Mouse (Mus musculus): ENCODE results near the gene Nsl1.
"Not testable (repeated sequence)": the region's sequence is repeated elsewhere in the genome, so short reads cannot be mapped to it uniquely, and the experiment has no call there.

Gene Nsl1

GRCm38 (mm10) chr1:191062781-191063485 lies at the start of gene Nsl1, which contains the start of gene Tatdn3:
Gene Nsl1 (plus strand): TSS chr1:191063012.
Gene Tatdn3 (minus strand): TSS chr1:191062932.
- peak; percentile 68 for DNase-seq (ENCODE audit: low spot score)

DNA sequence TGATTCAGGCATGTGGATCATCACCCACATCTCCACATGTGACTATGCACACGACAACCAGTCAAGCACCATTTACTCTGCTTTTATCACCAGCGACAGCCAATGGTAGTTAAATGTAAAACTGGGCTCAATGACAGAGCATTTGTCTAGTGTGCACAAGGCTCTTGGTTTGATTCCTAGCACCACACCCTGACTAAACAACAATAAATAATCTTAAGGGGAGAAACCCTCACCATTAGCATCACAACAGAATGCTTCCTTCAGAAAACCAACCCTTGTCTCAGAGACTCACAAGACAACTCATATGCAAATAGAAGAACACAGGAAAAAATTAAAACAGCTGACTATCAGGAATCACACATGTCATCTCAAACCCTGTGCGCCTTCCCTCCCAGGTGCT lies 48.5 kb upstream of the Nsl1 start:
- DNase-seq (ENCODE audit: low spot score): no peak

- DNase-seq (ENCODE audit: low spot score): no peak
Measured at GRCm38 (mm10) chr1:191019803-191020202, 43.0 kb upstream of the Nsl1 start.

- DNase-seq (ENCODE audit: low spot score): no peak
Measured at GRCm38 (mm10) chr1:191020217-191020924, 42.4 kb upstream of the Nsl1 start.

- DNase-seq (ENCODE audit: low spot score): peak; percentile 39
Measured at GRCm38 (mm10) chr1:191021016-191021415, 41.8 kb upstream of the Nsl1 start.

GRCm38 (mm10) chr1:191023140-191023539 lies 39.7 kb upstream of the Nsl1 start:
- no peak for DNase-seq (ENCODE audit: low spot score)

DNA sequence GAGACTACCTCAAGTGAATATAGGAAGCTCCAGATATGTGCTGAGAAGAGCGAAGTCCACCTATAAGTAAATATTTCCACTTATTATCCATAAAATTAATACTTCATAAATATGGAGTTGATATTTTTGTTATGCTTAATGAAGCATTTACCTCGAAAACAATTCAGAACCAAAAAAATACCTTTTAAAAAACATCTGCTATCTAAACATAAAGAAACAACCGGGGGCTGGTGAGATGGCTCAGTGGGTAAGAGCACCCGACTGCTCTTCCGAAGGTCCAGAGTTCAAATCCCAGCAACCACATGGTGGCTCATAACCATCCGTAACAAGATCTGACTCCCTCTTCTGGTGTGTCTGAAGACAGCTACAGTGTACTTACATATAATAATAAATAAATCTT lies 39.0 kb upstream of the Nsl1 start:
- DNase-seq (ENCODE audit: low spot score): not testable (repeated sequence)

GRCm38 (mm10) chr1:191025016-191026012 lies 37.5 kb upstream of the Nsl1 start:
- no peak for DNase-seq (ENCODE audit: low spot score)

- peak; percentile 98 for DNase-seq (ENCODE audit: low spot score)
Measured at GRCm38 (mm10) chr1:191026021-191026713, 36.6 kb upstream of the Nsl1 start, which contains the start of gene Flvcr1. Gene Flvcr1 (minus strand): TSS chr1:191026158.

- DNase-seq (ENCODE audit: low spot score): no peak
Measured at GRCm38 (mm10) chr1:191030182-191030581, 32.6 kb upstream of the Nsl1 start.

- not testable (repeated sequence) for DNase-seq (ENCODE audit: low spot score)
Measured at GRCm38 (mm10) chr1:191030922-191031425, 31.8 kb upstream of the Nsl1 start.

DNA sequence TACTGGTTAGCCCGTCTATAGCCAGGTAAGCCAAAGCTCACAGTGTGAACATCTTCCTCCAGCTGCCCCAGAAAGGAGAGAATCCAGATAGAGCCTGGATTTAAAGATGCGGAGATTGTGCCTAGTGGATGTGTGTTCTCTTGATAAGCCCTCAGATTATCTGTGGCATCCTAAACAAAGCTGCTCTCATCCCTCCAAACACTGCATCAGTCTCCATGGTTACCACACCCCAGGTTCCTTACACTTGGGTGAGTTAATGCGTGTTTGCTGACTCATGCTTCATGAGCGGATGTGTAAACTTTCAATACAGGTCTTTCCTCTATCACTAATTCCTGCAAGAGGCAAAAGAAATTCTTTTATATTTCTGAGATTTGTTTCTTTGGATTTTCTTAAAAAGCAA lies 27.2 kb upstream of the Nsl1 start:
- no peak for DNase-seq (ENCODE audit: low spot score)

DNA sequence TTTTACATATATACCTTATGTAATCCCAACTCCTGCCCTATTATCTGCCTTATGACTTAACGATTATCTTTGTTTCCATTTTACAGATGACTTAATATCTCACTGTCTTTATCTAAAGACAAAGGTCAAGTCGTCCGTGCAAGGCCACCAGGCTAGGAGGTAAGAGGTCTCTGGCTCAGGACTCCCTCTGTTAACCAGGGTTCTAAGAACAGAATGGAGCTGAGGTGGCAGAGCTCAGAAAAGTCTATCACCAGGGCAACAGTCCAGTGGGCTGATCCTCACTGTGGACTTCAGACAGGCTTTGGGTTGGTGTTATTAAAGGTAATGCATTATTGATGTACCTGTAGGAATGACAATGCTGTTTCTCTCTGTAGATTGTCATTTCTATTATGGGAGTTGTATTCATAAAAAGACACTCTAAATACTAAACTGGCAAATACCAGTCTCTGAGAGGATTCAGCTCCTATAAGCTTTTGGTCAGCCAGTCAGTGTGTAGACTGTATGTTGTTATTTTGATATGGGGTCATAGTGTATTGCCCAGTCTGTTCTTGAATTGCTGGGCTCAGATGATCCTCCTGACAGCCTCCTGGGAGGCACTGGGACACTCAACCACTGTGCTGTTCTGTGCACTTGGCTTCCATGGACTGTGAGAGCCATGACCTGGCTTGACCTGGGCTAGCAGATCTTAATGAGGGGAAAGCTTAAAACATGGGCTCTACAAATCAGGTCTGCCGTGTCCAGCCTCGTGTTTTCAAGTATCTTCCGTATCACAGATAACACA lies 26.1 kb upstream of the Nsl1 start, which contains the start of gene Spata45:
Spata45 (plus strand) TSS at position 86 of the 781 bp plus-strand sequence.
- no peak for DNase-seq (ENCODE audit: low spot score)

GRCm38 (mm10) chr1:191037999-191038398 lies 24.8 kb upstream of the Nsl1 start:
- no peak for DNase-seq (ENCODE audit: low spot score)

DNA sequence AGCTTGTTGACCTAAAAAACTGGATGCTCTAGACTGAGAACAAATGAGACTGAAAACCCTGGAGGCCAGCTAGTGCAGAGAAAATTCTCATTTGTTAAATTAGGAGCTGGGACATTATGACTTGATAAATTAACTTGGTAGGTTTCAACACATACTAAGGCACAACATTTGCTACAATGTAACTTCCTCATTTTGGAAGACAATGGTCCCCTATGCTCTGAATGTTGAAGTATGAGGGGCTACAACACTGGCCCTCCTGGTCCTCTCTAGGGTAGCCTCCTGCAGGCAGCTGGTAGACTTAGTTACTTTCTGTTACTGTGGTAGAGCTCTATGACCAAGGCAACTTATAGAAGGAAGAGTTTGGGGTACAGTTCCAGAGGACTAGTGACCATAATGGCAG lies 21.5 kb upstream of the Nsl1 start:
- DNase-seq (ENCODE audit: low spot score): no peak

DNA sequence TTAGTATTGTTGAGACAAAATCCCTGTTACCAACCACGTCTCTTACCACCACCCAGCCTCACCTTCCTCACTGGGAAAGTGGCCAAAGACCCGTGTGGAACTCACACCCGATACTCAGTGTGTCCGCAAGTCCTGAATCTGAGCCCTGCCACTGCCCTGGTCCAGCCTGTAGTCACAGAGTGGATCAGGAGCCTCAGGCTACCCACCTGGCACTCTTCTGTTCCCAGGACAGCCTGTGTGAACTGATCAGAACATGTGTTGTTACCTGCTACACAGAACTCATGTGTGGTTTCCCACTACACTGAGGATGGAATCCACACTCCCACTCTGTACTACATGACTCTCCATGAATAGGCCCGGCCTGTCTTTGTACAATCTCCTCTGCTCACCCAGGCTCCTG lies 20.7 kb upstream of the Nsl1 start:
- DNase-seq (ENCODE audit: low spot score): no peak

- DNase-seq (ENCODE audit: low spot score): no peak
Measured at GRCm38 (mm10) chr1:191042688-191043087, 20.1 kb upstream of the Nsl1 start.

- DNase-seq (ENCODE audit: low spot score): no peak
Measured at GRCm38 (mm10) chr1:191045264-191045663, 17.5 kb upstream of the Nsl1 start.

GRCm38 (mm10) chr1:191046231-191046824 lies 16.5 kb upstream of the Nsl1 start:
- DNase-seq (ENCODE audit: low spot score): no peak

DNA sequence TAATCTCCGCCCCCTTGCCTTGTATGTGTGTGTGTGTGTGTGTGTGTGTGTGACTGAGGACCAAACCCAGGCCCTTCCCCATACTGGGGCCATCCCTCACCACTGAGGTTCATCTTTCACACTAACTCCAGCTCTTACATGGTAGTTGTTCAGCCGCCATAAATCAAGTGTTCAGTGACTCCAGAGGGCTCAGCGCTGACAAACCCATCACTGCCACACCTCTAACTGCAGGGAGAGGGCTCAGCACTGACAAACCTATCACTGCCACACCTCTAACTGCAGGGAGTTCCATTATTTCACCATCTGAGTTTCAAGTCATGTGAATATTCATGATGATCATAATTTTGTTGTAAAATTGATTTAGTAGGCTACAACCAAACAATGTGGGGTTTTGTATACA lies 9.3 kb upstream of the Nsl1 start:
- DNase-seq (ENCODE audit: low spot score): no peak
